Mouse (Mus musculus) embryonic facial prominence, embryonic 13.5 days (tissue): ENCODE measurements around the gene Cldn19. TPM values are rescaled to one million over a fixed set of nuclear protein-coding genes. Genes with fewer than 3 reads are reported as not detected.

ENCODE experiments used
- ATAC-seq: fragments of 200-750 bp; cut with Nextera tagmentation; 2 replicates; pipeline ENCODE4 v1.8.0; 2017; ENCODE audit warnings: low read depth; ENCODE audit not compliant: insufficient number of reproducible peaks, insufficient read depth, low FRiP score, low TSS enrichment
- H3K27ac ChIP-seq: fragments of 300-500 bp; sonication (generic); 2 replicates; pipeline ENCODE4 v1.5.1; 2015; ENCODE audit warnings: moderate library complexity, mild to moderate bottlenecking, inconsistent platforms
- H3K27me3 ChIP-seq: fragments of 300-500 bp; sonication (generic); 2 replicates; pipeline ENCODE4 v1.6.1; 2015; ENCODE audit warnings: mild to moderate bottlenecking, inconsistent platforms
- H3K36me3 ChIP-seq: fragments of 300-500 bp; sonication (generic); 2 replicates; pipeline ENCODE4 v1.6.1; 2015; ENCODE audit warnings: mild to moderate bottlenecking, inconsistent platforms
- H3K4me1 ChIP-seq: fragments of 300-500 bp; sonication (generic); 2 replicates; pipeline ENCODE4 v1.6.1; 2015; ENCODE audit warnings: inconsistent platforms
- H3K4me2 ChIP-seq: fragments of 300-500 bp; sonication (generic); 2 replicates; pipeline ENCODE4 v1.6.1; 2015; ENCODE audit warnings: moderate library complexity, mild to moderate bottlenecking, inconsistent platforms
- H3K4me3 ChIP-seq: fragments of 300-500 bp; sonication (generic); 2 replicates; pipeline ENCODE4 v1.5.1; 2015; ENCODE audit warnings: mild to moderate bottlenecking, inconsistent platforms
- H3K9ac ChIP-seq: fragments of 300-500 bp; sonication (generic); 2 replicates; pipeline ENCODE4 v1.6.1; 2015; ENCODE audit warnings: mild to moderate bottlenecking, inconsistent platforms
- H3K9me3 ChIP-seq: fragments of 300-500 bp; sonication (generic); 2 replicates; pipeline ENCODE4 v1.6.1; 2016; ENCODE audit warnings: inconsistent platforms
- WGBS: fragments of 180-500 bp; shearing (Covaris S2); methylation state at CpG from one replicate; pipeline ENCODE4 v1.1.7; 2015; ENCODE audit warnings: mixed read lengths; 5-methylcytosine and 5-hydroxymethylcytosine counted together
- polyA plus RNA-seq: library from polyadenylated mRNA; unstranded; fragments of >200 nt; fragmentation: Nextera tagmentation; extraction: Ambion mirVana; gene quantifications from 2 replicates; pipeline ENCODE4 v1.2.1, GENCODE M21; 2015

The Cldn19 gene
- 0.24 TPM in 1 of 2 replicates, not detected in the other for polyA plus RNA-seq

DNA sequence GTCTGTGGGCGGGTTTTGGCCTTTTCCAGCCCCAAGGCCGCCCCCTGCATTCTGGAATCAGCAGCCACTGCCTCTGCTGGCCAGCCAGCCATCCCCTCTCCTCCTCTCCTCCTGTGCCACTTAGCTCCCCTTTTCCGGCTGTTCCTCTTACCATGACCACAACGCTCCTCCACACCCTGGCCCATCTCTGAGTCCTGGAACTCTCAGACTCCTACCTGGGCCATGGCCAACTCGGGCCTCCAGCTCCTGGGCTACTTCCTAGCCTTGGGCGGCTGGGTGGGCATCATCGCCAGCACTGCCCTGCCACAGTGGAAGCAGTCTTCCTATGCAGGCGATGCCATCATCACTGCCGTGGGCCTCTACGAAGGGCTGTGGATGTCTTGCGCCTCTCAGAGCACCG lies at the start of gene Cldn19:
Gene Cldn19, plus strand, starts transcription at position 64 of the 400 bp plus-strand sequence.
- Histone ChIP-seq H3K4me3 (no peak within 1 kb of the TSS), H3K36me3 (no peaks in the 10 kb centered on the region), H3K4me2 (no peak within 1 kb of the TSS; the same call in 1 of the 2 replicates), H3K9ac (0 out of 2 replicates have a peak within 1 kb of the TSS, but pooled peaks have one; percentile 40), H3K4me1 (peaks cover 21% of the 10 kb centered on the region), H3K9me3 (no peaks in the 10 kb centered on the region), H3K27me3 (no peaks in the 10 kb centered on the region), H3K27ac (peak within 1 kb of the TSS; percentile 80)
- 81% methylated on average over 12 of the region's 12 CpGs for whole genome bisulfite sequencing
- no peak for ATAC-seq

GRCm38 (mm10) chr4:119216667-119217066 lies 38.5 kb upstream of the Cldn19 start:
- WGBS: 75% methylated on average over 8 of the region's 8 CpGs

DNA sequence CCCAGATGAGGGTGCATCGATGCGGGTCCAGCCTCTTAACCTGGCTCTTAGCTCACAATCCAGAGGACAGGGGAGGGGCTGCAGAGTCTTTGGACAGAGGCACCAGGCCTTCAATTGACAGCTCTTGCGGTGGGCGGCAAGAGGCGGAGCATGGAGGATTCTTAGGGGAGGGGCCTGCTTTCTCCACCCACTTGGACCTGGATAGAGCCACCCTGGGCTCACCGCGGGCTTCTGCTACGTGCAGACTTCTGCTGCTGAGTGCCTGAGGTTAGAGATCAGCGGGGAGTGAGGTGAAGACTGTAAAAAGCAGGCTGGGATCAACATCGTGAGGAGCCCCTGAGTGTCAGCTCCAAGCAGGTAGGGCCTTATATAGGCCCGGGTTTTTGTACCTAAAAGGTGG lies 37.0 kb upstream of the Cldn19 start, which contains the start of gene Tmem269:
Gene Tmem269, minus strand, starts transcription at position 49 of the 400 bp plus-strand sequence.
- Histone ChIP-seq H3K36me3 (peaks cover 9% of the 10 kb centered on the region), H3K9me3 (no peaks in the 10 kb centered on the region), H3K9ac (no peak within 1 kb of the TSS), H3K4me2 (no peak within 1 kb of the TSS), H3K4me3 (no peak within 1 kb of the TSS), H3K4me1 (peaks cover 8% of the 10 kb centered on the region), H3K27ac (no peak within 1 kb of the TSS), H3K27me3 (no peaks in the 10 kb centered on the region)
- WGBS: 14% methylated on average over 11 of the region's 11 CpGs
- ATAC-seq: no peak

More at GRCm38 (mm10) chr4:119216667-119217066, 38.5 kb upstream of the Cldn19 start:
- no peak overlapping the region for H3K4me3 ChIP-seq
- H3K9ac ChIP-seq: no peak overlapping the region
- H3K4me1 ChIP-seq: peaks cover 8% of the 10 kb centered on the region
- H3K9me3 ChIP-seq: no peaks in the 10 kb centered on the region
- ATAC-seq: no peak
- no peak overlapping the region for H3K27ac ChIP-seq
- no peak overlapping the region for H3K4me2 ChIP-seq
- H3K36me3 ChIP-seq: no peaks in the 10 kb centered on the region
- H3K27me3 ChIP-seq: no peaks in the 10 kb centered on the region

GRCm38 (mm10) chr4:119223696-119224095 lies 31.5 kb upstream of the Cldn19 start:
- ATAC-seq: no peak
- Histone ChIP-seq H3K27me3 (no peaks in the 10 kb centered on the region), H3K4me3 (no peak overlapping the region), H3K4me1 (no peaks in the 10 kb centered on the region), H3K9ac (no peak overlapping the region), H3K9me3 (no peaks in the 10 kb centered on the region), H3K4me2 (no peak overlapping the region), H3K27ac (no peak overlapping the region), H3K36me3 (peaks cover 61% of the 10 kb centered on the region)
- WGBS: 89% methylated on average over 1 of the region's 1 CpGs

DNA sequence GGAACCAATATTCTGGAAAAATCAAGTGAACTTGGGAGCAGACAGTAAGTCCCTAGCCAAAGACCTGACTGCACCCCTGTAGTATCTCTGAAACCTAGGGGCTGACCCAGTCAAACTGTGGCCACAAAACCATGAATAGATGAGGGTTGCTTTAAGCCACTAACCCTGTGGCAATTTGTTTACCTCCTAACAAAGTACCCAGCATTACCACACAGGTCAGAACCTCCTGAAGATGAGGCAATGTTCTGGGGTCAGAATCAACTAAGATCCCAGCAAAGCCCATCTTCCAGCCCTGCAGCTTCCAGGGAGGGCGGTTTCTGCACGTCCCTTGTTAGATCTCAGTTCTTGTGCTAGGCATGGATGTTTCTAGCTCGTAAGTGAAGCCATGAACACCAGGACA lies 30.7 kb upstream of the Cldn19 start:
- ATAC-seq: no peak
- no peaks in the 10 kb centered on the region for H3K4me1 ChIP-seq
- H3K27ac ChIP-seq: no peak overlapping the region
- H3K36me3 ChIP-seq: peaks cover 63% of the 10 kb centered on the region
- H3K9me3 ChIP-seq: no peaks in the 10 kb centered on the region
- no peak overlapping the region for H3K9ac ChIP-seq
- no peaks in the 10 kb centered on the region for H3K27me3 ChIP-seq
- WGBS: 87% methylated on average over 3 of the region's 3 CpGs
- H3K4me2 ChIP-seq: no peak overlapping the region
- no peak overlapping the region for H3K4me3 ChIP-seq

- no peak overlapping the region for H3K9ac ChIP-seq
- no peaks in the 10 kb centered on the region for H3K9me3 ChIP-seq
- peaks cover 69% of the 10 kb centered on the region for H3K36me3 ChIP-seq
- no peaks in the 10 kb centered on the region for H3K4me1 ChIP-seq
- 91% methylated on average over 9 of the region's 9 CpGs for WGBS
- no peak overlapping the region for H3K4me3 ChIP-seq
- no peak overlapping the region for H3K27ac ChIP-seq
- ATAC-seq: no peak
- H3K4me2 ChIP-seq: no peak overlapping the region
- H3K27me3 ChIP-seq: no peaks in the 10 kb centered on the region
Observed at GRCm38 (mm10) chr4:119225719-119226118, 29.5 kb upstream of the Cldn19 start.

DNA sequence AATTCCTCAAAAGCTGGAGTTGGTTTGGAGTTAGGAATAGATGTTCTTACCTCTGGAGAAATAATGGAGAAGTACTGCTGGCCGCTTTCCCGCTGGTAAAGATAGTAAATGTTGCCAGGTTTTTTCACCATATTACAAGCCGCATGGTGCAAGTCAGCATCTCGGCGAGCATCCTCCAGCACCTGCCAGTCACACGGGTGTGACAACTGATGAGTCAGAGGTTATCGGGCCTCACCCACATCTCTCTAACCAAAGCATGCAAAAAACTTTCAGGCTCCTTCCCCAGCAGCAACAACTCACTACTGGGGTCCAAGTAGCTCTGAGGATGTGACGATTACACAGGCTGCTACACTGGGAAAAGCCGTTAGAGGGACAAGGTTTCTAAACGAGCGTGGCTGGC lies 28.5 kb upstream of the Cldn19 start:
- Histone ChIP-seq H3K27ac (no peak overlapping the region), H3K4me2 (no peak overlapping the region), H3K36me3 (peaks cover 69% of the 10 kb centered on the region), H3K4me1 (peaks cover 6% of the 10 kb centered on the region), H3K9me3 (no peaks in the 10 kb centered on the region), H3K27me3 (no peaks in the 10 kb centered on the region), H3K4me3 (no peak overlapping the region), H3K9ac (no peak overlapping the region)
- no peak for ATAC-seq
- 91% methylated on average over 11 of the region's 11 CpGs for WGBS

DNA sequence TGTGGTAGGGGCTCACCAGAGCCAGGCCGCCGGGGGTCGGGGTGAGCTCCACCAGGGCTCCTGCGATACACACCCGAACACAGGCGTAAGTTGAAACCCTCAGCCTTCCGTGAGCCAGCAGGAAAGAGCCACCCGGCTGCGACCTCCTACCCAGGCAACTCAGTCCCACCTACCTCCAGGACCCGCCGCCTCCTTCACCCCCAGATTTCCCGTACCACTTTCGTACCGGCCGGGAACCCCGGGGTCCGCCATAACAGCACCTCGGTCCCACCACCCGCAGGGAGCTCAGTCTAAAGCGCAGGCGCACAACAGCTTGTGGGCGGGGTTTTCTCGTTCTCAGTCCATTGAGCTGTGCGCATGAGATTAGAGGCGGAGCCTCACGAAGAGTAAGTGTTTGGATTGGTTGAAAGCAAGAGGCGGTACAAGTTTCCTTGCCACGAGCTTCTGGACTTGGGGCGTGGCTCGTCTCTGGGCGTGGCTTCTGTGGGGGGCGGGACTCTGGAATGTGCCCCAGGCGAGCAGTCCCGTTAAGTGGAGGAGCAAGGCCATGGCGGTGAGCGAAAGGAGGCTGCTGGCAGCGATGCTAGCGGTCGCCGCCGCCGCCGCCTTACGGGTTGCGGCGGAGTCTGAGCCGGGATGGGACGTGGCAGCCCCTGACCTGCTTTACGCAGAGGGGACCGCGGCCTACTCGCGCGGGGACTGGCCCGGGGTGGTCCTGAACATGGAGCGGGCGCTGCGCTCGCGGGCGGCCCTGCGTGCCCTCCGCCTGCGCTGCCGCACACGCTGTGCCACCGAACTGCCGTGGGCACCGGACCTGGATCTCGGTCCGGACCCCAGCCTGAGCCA lies 22.6 kb upstream of the Cldn19 start, which contains the start of the genes AU022252 and P3h1:
Gene AU022252, minus strand, starts transcription at position 303 of the 846 bp plus-strand sequence.
Gene P3h1, plus strand, starts transcription at position 506 of the 846 bp plus-strand sequence.
- Histone ChIP-seq H3K36me3 (peaks cover 37% of the 10 kb centered on the region), H3K4me1 (peaks cover 13% of the 10 kb centered on the region), H3K9ac (peak within 1 kb of the TSS; percentile 89), H3K27me3 (no peaks in the 10 kb centered on the region), H3K4me2 (peak within 1 kb of the TSS; percentile 77), H3K27ac (peak within 1 kb of the TSS; percentile 83), H3K9me3 (no peaks in the 10 kb centered on the region), H3K4me3 (peak within 1 kb of the TSS; percentile 95)
- peak; percentile 97 for ATAC-seq
- WGBS: under 1% methylated on average over 68 of the region's 71 CpGs

GRCm38 (mm10) chr4:119233256-119233901 lies 21.8 kb upstream of the Cldn19 start:
- H3K4me3 ChIP-seq: peak overlapping the region; percentile 95
- H3K27me3 ChIP-seq: no peaks in the 10 kb centered on the region
- peaks cover 13% of the 10 kb centered on the region for H3K4me1 ChIP-seq
- H3K36me3 ChIP-seq: peaks cover 37% of the 10 kb centered on the region
- H3K4me2 ChIP-seq: peak overlapping the region; percentile 77
- ATAC-seq: no peak; the same call in 1 of the 2 replicates
- H3K27ac ChIP-seq: peak overlapping the region; percentile 83
- H3K9me3 ChIP-seq: no peaks in the 10 kb centered on the region
- WGBS: under 1% methylated on average over 36 of the region's 36 CpGs
- peak overlapping the region; percentile 88 for H3K9ac ChIP-seq

GRCm38 (mm10) chr4:119234348-119234747 lies 20.9 kb upstream of the Cldn19 start:
- H3K4me3 ChIP-seq: peak overlapping the region; percentile 95
- peak overlapping the region; percentile 88 for H3K9ac ChIP-seq
- no peaks in the 10 kb centered on the region for H3K9me3 ChIP-seq
- WGBS: 72% methylated on average over 3 of the region's 3 CpGs
- no peaks in the 10 kb centered on the region for H3K27me3 ChIP-seq
- peak overlapping the region; percentile 77 for H3K4me2 ChIP-seq
- H3K27ac ChIP-seq: peak overlapping the region; percentile 83
- H3K4me1 ChIP-seq: peaks cover 17% of the 10 kb centered on the region
- no peak for ATAC-seq
- peaks cover 38% of the 10 kb centered on the region for H3K36me3 ChIP-seq

DNA sequence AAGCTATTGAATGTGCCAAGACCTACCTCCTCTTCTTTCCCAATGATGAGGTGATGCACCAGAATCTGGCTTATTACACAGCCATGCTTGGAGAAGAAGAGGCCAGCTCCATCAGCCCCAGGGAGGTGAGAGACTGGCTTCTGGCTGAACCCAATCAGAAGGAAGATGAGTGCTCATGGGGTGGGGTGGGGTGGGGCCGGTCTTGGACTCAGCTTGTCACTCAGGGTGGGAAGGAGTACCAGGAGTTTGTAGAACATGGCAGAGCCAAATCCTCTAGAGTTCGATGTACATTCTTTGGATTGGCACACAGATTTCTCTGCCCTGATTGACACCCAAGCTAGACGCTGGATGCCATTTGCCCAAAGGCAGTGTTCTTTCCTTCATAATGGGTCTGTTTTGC lies 16.6 kb upstream of the Cldn19 start:
- Histone ChIP-seq H3K36me3 (peaks cover 67% of the 10 kb centered on the region), H3K27me3 (no peaks in the 10 kb centered on the region), H3K4me3 (no peak overlapping the region), H3K4me1 (peaks cover 11% of the 10 kb centered on the region), H3K9me3 (no peaks in the 10 kb centered on the region), H3K9ac (no peak overlapping the region), H3K27ac (peak overlapping the region; percentile 82; the same call in 1 of the 2 replicates), H3K4me2 (no peak overlapping the region)
- no peak for ATAC-seq
- WGBS: 61% methylated on average over 3 of the region's 3 CpGs
